Mouse (Mus musculus) spleen, postnatal 36 days (tissue): Measurements from ENCODE around the gene Tnfrsf25.

Source experiments
- DNase-seq, 2 experiments: peaks; one replicate each; pipeline ENCODE4 v3.0.0; 2022; ENCODE audit warnings: low spot score in 2 of 2, mixed read lengths in 1 of 2

Gene Tnfrsf25

GRCm38 (mm10) chr4:152120311-152121182 lies 4.8 kb downstream of the Tnfrsf25 start:
- peak; percentile 64 to 65 for DNase-seq

GRCm38 (mm10) chr4:152121183-152121505 lies 5.4 kb downstream of the Tnfrsf25 start:
- no peak for DNase-seq

- no peak for DNase-seq
Observed at GRCm38 (mm10) chr4:152124361-152124961, 8.7 kb downstream of the Tnfrsf25 start.

GRCm38 (mm10) chr4:152125161-152126025 lies 9.7 kb downstream of the Tnfrsf25 start:
- no peak for DNase-seq

- no peak for DNase-seq
Observed at GRCm38 (mm10) chr4:152126026-152126920, 10.5 kb downstream of the Tnfrsf25 start.

- DNase-seq: no peak
Observed at GRCm38 (mm10) chr4:152127884-152128283, 12.2 kb downstream of the Tnfrsf25 start.

- DNase-seq: no peak
Observed at GRCm38 (mm10) chr4:152128784-152129183, 13.1 kb downstream of the Tnfrsf25 start.

GRCm38 (mm10) chr4:152129395-152129930 lies 13.7 kb downstream of the Tnfrsf25 start:
- no peak for DNase-seq

GRCm38 (mm10) chr4:152130771-152131653 lies 15.3 kb downstream of the Tnfrsf25 start:
- DNase-seq: peak; percentile 38 to 47

- DNase-seq: no peak
Observed at GRCm38 (mm10) chr4:152131809-152132771, 16.4 kb downstream of the Tnfrsf25 start.

- DNase-seq: no peak
Observed at GRCm38 (mm10) chr4:152132772-152133169, 17.0 kb downstream of the Tnfrsf25 start.

GRCm38 (mm10) chr4:152133213-152133612 lies 17.5 kb downstream of the Tnfrsf25 start:
- no peak for DNase-seq

GRCm38 (mm10) chr4:152134507-152134906 lies 18.8 kb downstream of the Tnfrsf25 start:
- DNase-seq: peak; percentile 51 to 55

- DNase-seq: no peak
Observed at GRCm38 (mm10) chr4:152135363-152135762, 19.6 kb downstream of the Tnfrsf25 start.

- DNase-seq: no peak
Observed at GRCm38 (mm10) chr4:152136112-152136875, 20.6 kb downstream of the Tnfrsf25 start.

GRCm38 (mm10) chr4:152136876-152137250 lies 21.1 kb downstream of the Tnfrsf25 start:
- DNase-seq: no peak

- peak; percentile 86 to 87 for DNase-seq
Observed at GRCm38 (mm10) chr4:152138497-152139260, 22.9 kb downstream of the Tnfrsf25 start.
